Mouse (Mus musculus) layer of hippocampus, adult 11-12 months (tissue): ENCODE measurements around the gene Nr1h2.

Experiments
- DNase-seq: peaks from one replicate; pipeline ENCODE4 v3.0.0; 2022; ENCODE audit warnings: low spot score

Nr1h2 gene

DNA sequence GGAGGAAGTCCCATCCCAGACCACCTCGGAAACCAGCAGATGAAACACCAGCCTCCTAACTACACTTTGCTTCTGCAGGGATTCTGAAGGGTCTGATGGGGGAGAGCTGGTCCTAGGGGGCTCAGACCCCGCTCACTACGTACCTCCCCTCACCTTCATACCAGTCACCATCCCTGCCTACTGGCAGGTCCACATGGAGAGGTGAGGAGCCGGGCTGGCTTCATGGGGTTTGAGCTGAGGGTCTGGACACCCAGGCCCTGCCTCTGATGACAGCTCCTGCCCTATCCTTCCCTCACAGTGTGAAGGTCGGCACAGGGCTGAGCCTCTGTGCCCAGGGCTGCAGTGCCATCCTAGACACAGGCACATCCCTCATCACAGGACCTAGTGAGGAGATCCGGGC, 31.2 kb upstream of the Nr1h2 start:
- DNase-seq: no peak

DNA sequence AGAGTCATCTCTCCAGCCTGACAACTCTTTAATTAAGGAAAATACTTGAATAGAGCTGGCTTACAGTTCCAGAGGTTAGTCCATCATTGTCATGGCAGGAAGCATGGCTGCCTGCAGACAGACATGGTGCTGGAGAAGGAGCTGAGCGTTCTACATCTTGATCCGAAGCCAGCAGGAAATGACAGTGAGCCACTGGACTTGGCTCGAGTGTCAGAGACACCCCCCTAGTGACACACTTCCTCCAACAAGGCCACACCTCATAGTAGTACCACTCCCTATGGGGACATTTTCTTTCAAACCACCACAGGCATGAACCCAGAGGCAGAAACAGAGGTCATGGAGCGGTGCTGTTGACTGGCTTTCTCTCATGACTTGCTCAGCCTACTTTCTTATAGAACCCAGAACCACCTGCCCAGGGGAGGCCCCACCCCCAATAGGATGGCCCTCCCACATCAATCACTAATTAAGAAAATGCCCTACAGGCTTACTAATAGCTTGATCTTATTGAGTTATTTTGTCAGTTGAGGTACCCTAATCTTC, 30.6 kb upstream of the Nr1h2 start:
- DNase-seq: no peak

DNA sequence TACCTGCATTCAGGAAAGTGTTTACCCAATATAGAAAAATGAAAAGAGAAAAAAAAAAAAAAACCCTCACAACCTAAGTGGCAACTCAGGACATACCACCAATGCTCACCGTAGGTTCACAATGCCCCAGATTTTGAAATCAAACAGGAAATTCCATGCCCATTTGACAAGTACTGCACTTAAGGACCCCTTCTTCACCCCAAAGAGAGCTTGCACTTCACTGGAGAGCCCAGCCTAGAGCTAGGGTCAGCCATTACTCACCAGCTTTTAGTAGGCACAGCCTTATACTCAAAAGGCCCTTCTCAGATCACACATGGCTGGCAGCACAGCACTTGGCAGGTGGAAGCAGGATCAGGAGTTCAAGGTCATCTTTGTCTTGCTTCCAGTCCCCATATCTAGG, 29.4 kb upstream of the Nr1h2 start:
- no peak for DNase-seq

DNA sequence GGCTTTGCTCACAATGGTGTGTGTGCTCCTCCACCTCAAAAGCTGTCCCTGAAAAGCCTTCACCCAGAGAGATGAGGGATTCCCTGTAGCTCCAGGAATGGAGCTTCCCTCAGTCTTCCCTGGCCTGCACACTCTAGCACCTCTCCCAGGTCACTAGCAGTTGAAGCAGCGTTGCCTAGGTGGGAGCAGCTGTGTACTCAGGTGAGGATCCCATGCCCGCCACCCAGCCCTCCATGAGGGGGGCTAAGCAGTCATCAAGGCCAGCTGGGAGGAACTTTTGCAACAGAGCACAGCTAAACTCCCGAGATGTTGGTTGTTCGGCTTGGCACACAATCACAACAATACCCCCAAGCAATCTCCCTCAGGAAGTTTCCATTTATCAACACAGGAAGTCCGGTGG, 29.0 kb upstream of the Nr1h2 start:
- DNase-seq: no peak

- no peak for DNase-seq
Observed at GRCm38 (mm10) chr7:44581637-44582036, 27.9 kb upstream of the Nr1h2 start.

GRCm38 (mm10) chr7:44576333-44576844, 22.6 kb upstream of the Nr1h2 start:
- no peak for DNase-seq

DNA sequence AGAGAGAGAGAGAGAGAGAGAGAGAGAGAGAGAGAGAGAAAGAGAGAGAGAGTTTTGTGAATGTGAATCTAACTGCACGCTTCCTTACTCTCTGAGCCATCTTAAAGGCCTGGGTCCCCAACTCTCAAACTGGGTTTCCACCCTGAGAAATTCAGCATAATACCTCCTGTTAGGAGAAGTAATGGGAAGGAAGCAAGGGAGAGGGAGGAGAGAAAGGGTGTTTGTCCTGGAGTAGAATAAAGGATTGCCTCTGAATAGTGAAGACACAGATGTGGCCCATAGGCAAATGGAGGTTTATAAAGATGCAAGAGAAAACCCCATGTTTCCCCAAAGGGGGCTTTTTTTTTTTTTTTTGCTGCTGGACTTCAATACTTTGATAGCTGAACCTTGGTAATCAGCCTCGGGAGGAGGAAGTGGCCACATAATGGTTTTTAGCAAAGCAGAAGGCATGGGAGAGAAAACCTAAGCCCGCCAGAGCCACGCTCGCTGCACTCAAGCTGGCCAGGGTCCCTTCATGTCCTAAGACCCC, 19.3 kb upstream of the Nr1h2 start:
- DNase-seq: no peak

- no peak for DNase-seq
Observed at GRCm38 (mm10) chr7:44572213-44572701, 18.5 kb upstream of the Nr1h2 start, which contains the start of gene Napsa. TSS of gene Napsa (plus strand) at chr7:44572380.

- DNase-seq: no peak
Observed at GRCm38 (mm10) chr7:44571811-44572210, 18.1 kb upstream of the Nr1h2 start.

DNA sequence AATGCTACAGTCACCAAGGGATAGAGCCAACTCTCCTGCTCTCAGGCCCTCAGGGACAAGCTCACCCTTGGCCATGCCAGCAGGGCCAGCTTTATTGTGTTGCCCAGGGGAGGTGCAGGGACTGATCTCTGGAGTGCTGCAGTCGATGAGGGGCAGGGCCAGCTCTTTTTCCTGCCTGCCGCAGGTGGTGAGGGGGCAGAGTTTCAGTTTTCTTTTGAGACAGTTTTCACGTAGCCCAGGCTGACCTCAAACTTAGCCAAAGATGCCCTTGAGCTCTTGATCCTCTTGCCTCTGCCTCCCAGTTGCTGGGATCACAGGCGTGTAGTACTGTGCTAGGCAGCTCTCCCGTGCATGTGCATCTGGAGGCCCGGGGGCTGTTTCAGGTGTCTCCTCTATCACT, 17.2 kb upstream of the Nr1h2 start:
- no peak for DNase-seq

DNA sequence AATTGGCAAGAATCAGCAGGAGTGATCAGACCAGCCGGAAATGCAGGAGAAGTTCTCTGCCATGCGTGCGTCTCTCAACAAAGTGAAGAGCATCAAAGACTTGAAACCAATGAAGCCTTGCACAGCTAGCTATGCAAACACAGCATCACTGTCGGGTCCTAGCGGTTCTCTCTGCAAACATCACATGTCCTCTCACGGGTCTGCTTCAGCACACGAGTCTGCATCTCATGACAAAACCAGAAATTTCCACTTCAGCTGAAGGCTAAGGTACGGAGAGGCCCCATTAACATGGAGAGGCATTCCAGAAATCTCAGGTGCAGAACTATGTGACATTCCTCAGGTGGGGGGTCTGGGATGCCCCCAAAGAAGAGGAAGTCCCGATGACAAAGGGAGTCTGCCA, 15.1 kb upstream of the Nr1h2 start:
- DNase-seq: no peak

DNA sequence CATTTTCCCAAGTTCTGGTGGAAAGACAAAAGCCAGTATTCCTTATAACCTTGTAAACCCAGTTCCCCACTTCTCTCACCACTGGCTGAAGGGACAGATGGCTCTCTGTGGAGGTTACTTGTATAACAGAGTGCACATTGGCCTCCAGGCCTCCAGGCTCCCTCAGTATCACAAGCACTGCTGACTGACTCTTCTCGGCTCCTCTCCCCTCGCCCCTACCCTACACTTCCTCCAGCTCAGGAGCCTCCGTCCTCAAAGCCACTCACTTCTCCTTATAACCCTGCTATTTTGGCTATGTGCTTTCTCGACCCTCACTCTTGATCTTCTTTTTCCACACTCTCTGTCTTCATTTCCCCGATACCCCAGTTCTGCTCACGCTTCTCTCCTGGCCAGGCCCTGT, 11.7 kb upstream of the Nr1h2 start:
- DNase-seq: no peak

- no peak for DNase-seq
Observed at GRCm38 (mm10) chr7:44564486-44564885, 10.7 kb upstream of the Nr1h2 start.

GRCm38 (mm10) chr7:44563284-44563683, 9.5 kb upstream of the Nr1h2 start:
- DNase-seq: no peak

- peak; percentile 84 for DNase-seq
Observed at GRCm38 (mm10) chr7:44560435-44561400, 7.0 kb upstream of the Nr1h2 start.

- DNase-seq: no peak
Observed at GRCm38 (mm10) chr7:44557629-44558028, 3.9 kb upstream of the Nr1h2 start.

DNA sequence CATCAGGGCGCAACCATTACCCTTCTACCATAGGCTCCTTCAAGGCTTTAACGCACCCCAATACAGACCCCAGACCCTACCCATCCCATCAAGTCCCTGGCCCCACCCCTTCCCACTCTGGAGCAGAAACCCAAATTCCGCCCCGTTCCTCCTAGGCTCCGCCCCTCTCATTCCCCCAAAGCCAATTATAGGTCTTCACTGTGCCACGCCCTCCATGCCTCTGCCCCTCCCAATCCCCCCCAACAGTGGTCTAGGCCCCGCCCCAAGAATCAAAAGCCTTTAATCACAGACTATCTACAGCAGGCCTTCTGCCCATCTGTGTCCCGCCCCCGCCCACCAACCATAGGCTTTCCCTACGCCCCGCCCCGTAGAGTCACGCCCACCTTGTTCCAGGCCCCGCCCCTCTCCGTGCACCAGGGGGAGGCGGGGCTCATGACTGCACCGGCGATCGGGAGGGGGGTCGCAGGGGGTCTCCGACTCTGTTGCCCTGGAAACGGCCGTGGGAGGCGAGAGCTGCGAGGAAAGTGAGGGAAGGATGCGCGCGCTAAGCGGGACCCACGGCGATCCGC, 471 bp downstream of the Nr1h2 start:
- DNase-seq: peak; percentile 66

- DNase-seq: no peak
Observed at GRCm38 (mm10) chr7:44552141-44552908, 1.4 kb downstream of the Nr1h2 start.

DNA sequence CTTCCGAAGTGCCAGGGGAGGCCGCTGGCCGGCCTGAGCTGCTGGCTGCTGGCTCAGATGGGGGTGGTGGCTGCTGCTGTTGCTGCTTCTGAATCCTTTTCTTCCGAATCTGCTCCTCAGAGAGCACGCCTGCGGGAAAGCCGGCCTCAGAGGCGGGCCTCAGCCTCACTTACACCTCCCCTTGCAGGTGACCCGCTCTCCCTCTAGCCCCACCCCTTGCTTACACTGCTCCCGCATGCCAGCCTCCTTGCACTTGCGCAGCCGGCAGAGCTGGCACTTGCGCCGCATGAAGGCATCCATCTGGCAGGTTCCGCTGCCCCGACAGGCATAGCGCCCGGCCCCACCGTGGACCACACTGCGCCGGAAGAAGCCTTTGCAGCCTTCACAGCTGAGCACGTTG, 2.0 kb downstream of the Nr1h2 start:
- DNase-seq: no peak

DNA sequence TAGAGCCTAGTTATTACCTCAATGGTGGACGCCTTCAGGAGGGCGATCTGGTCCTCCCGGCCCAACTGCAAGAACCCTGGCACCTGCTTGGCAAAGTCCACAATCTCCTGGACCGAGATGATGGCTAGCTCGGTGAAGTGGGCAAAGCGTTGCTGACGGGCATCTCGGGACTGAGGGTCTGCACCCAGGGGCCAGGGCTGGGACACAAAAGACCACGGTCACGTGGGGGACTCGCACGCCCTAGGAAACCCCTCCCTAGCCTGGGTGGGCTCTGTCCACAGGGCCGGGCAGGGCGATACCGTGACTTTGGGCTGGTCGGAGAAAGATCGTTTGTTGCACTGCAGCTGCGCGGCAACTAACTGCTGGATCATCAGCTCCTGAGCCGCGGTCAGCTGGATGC, 2.5 kb downstream of the Nr1h2 start:
- DNase-seq: no peak

- DNase-seq: no peak
Observed at GRCm38 (mm10) chr7:44550409-44550678, 3.4 kb downstream of the Nr1h2 start.
